Mouse (Mus musculus): ENCODE measurements at regions not wholly inside any gene's neighbourhood (a gene's known extent, or its start where the extent isn't known, plus 50 kb on each side); places are given as distances from the start of the nearest gene placed in this dataset.

- TF ChIP-seq EP300 (IDR thresholded peaks at IDR 0.05) (no peak), CTCF (IDR thresholded peaks at IDR 0.05) (no peak)
These were observed 257.4 kb upstream of the Mmadhc start for GRCm38 (mm10) chr2:50554031-50554430.

All from lung, postnatal 0 days (tissue).